ENCODE assay signal across 10 mouse cellular contexts in genomic region chr4:148065702-148066400, GRCm38 (mm10). TPM values are rescaled to one million over a fixed set of nuclear protein-coding genes. Genes with fewer than 3 reads are reported as not detected.
DNase-seq lines count a peak whose midpoint lies in the region; ATAC-seq and TF ChIP-seq lines count a peak whose summit lies in the region.
"Had no signal": no experiment of that assay in that cellular context is flagged by ENCODE, and none has a peak within 500 bp of the region (broad histone marks: within the 10 kb centered on the region; RNA-seq: fewer than 3 reads in every experiment).

No protein-coding gene starts in this region.

- H3K27me3 ChIP-seq in heart, postnatal 0 days (ENCODE audit: control insufficient read depth, insufficient read depth, low read length): no peaks in the 10 kb centered on the region
- no peaks in the 10 kb centered on the region for H3K27me3 ChIP-seq in midbrain, embryonic 13.5 days
- no peaks in the 10 kb centered on the region for H3K27me3 ChIP-seq in midbrain, embryonic 15.5 days (replicated peaks)
- H3K27me3 ChIP-seq in kidney, embryonic 16.5 days (ENCODE audit: insufficient read depth, low read length): no peaks in the 10 kb centered on the region

- H3K27ac ChIP-seq in heart, postnatal 0 days (ENCODE audit: low read depth): no peak overlapping the region
- no peak overlapping the region for H3K27ac ChIP-seq in midbrain, embryonic 13.5 days
- H3K27ac ChIP-seq in midbrain, embryonic 15.5 days: no peak overlapping the region
- no peak overlapping the region for H3K27ac ChIP-seq in kidney, embryonic 16.5 days (ENCODE audit: low read length)

- no peak overlapping the region for H3K4me2 ChIP-seq in heart, postnatal 0 days (ENCODE audit: low read depth, low read length)
- H3K4me2 ChIP-seq in midbrain, embryonic 13.5 days (replicated peaks): no peak overlapping the region
- H3K4me2 ChIP-seq in midbrain, embryonic 15.5 days: no peak overlapping the region
- H3K4me2 ChIP-seq in kidney, embryonic 16.5 days (replicated peaks; ENCODE audit: low read depth, low read length): no peak overlapping the region

- WGBS in heart, postnatal 0 days: 55% methylated on average over 6 of the region's 6 CpGs
- WGBS in midbrain, embryonic 13.5 days: 41% methylated on average over 6 of the region's 6 CpGs
- 25% methylated on average over 6 of the region's 6 CpGs for WGBS in midbrain, embryonic 15.5 days
- WGBS in kidney, embryonic 16.5 days: 33% methylated on average over 6 of the region's 6 CpGs

- TF ChIP-seq EP300 in heart, postnatal 0 days (IDR thresholded peaks at IDR 0.05; ENCODE audit: low read depth): no peak

- ATAC-seq in heart, postnatal 0 days (ENCODE audit: insufficient read depth, low read depth): peak; percentile 39
- ATAC-seq in midbrain, embryonic 13.5 days: 0 out of 2 replicates have a peak, but pooled peaks have one; percentile 25
- ATAC-seq in midbrain, embryonic 15.5 days (replicated peaks): no peak
- ATAC-seq in kidney, embryonic 16.5 days (ENCODE audit: low FRiP score, low TSS enrichment): peak; percentile 52

- peaks cover 11% of the 10 kb centered on the region for H3K4me1 ChIP-seq in heart, postnatal 0 days (ENCODE audit: control insufficient read depth, insufficient read depth)
- no peaks in the 10 kb centered on the region for H3K4me1 ChIP-seq in midbrain, embryonic 13.5 days (replicated peaks)
- no peaks in the 10 kb centered on the region for H3K4me1 ChIP-seq in midbrain, embryonic 15.5 days
- H3K4me1 ChIP-seq in kidney, embryonic 16.5 days (ENCODE audit: insufficient read depth, low read length): peaks cover 20% of the 10 kb centered on the region

- no peaks in the 10 kb centered on the region for H3K36me3 ChIP-seq in heart, postnatal 0 days (replicated peaks; ENCODE audit: control insufficient read depth, insufficient read depth, low read length)
- no peaks in the 10 kb centered on the region for H3K36me3 ChIP-seq in midbrain, embryonic 13.5 days
- no peaks in the 10 kb centered on the region for H3K36me3 ChIP-seq in midbrain, embryonic 15.5 days (replicated peaks)
- no peaks in the 10 kb centered on the region for H3K36me3 ChIP-seq in kidney, embryonic 16.5 days (ENCODE audit: insufficient read depth, low read length)

- no peak for TF ChIP-seq CTCF in heart, postnatal 0 days (IDR thresholded peaks at IDR 0.05; ENCODE audit: low read depth)

- no peak overlapping the region for H3K4me3 ChIP-seq in heart, postnatal 0 days (ENCODE audit: low read depth, low read length)
- no peak overlapping the region for H3K4me3 ChIP-seq in midbrain, embryonic 13.5 days (replicated peaks)
- no peak overlapping the region for H3K4me3 ChIP-seq in midbrain, embryonic 15.5 days
- H3K4me3 ChIP-seq in kidney, embryonic 16.5 days (ENCODE audit: low read length): no peak overlapping the region
- H3K4me3 ChIP-seq: erythroblast, embryonic 14.5 days had no signal

- no peak for DNase-seq in heart, postnatal 0 days (ENCODE audit: low spot score)
- no peak for DNase-seq in heart, adult 8-10 months (ENCODE audit: low spot score)
- DNase-seq in testis, postnatal 10 days (ENCODE audit: low spot score): peak; percentile 62
- no peak for DNase-seq in thymus, postnatal 14 days
- DNase-seq in adrenal gland, adult 2 months: no peak
- DNase-seq: cerebellum, adult 11 months had no signal

- H3K9me3 ChIP-seq in heart, postnatal 0 days (replicated peaks; ENCODE audit: control insufficient read depth, low read length): no peaks in the 10 kb centered on the region
- no peaks in the 10 kb centered on the region for H3K9me3 ChIP-seq in midbrain, embryonic 13.5 days
- H3K9me3 ChIP-seq in midbrain, embryonic 15.5 days: no peaks in the 10 kb centered on the region
- H3K9me3 ChIP-seq in kidney, embryonic 16.5 days (ENCODE audit: low read length): no peaks in the 10 kb centered on the region

- no peak overlapping the region for H3K9ac ChIP-seq in heart, postnatal 0 days (replicated peaks; ENCODE audit: low read depth, low read length)
- no peak overlapping the region for H3K9ac ChIP-seq in midbrain, embryonic 13.5 days (replicated peaks)
- no peak overlapping the region for H3K9ac ChIP-seq in midbrain, embryonic 15.5 days
- no peak overlapping the region for H3K9ac ChIP-seq in kidney, embryonic 16.5 days (replicated peaks; ENCODE audit: low read length)

RNA-seq across cellular contexts. Expression of gene Agtrap, which starts 22.0 kb away (rescaled TPM):
- total RNA-seq in heart, postnatal 0 days (2014; rRNA removed; ENCODE audit: low replicate concordance): 21.2 and 31.4 TPM in 2 replicates
- 22.9 and 25.2 TPM in 2 replicates for polyA plus RNA-seq in heart, postnatal 0 days (2015; fragmentation: Nextera tagmentation; extraction: Ambion mirVana)
- 10 to 100 TPM; 45.2 to 51.5 (median 48.2) TPM for total RNA-seq in heart, adult 8-10 months (2022)
- 5.4 and 7.9 TPM in 2 replicates for polyA plus RNA-seq in midbrain, embryonic 13.5 days (2015; fragmentation: Nextera tagmentation; extraction: Ambion mirVana)
- polyA plus RNA-seq in midbrain, embryonic 15.5 days (2015; fragmentation: Nextera tagmentation; extraction: Ambion mirVana): 5.5 and 6.4 TPM in 2 replicates
- polyA plus RNA-seq in kidney, embryonic 16.5 days (2015; fragmentation: Nextera tagmentation; extraction: Ambion mirVana): 28.1 and 31.5 TPM in 2 replicates
- 10 to 100 TPM; 75.4 to 97.8 TPM for total RNA-seq in adrenal gland, adult 2 months (2021)
- 135 and 174 TPM in 2 replicates for polyA plus RNA-seq in adrenal gland, adult 2 months (2012; rRNA removed)

RNA-seq across cellular contexts. Expression of gene Mthfr, which starts 27.0 kb away (rescaled TPM):
- total RNA-seq in heart, postnatal 0 days (2014; rRNA removed; ENCODE audit: low replicate concordance): 29.2 and 37.6 TPM in 2 replicates
- polyA plus RNA-seq in heart, postnatal 0 days (2015; fragmentation: Nextera tagmentation; extraction: Ambion mirVana): 6.0 and 6.3 TPM in 2 replicates
- 1 to 10 TPM; 8.0 to 9.8 (median 8.6) TPM for total RNA-seq in heart, adult 8-10 months (2022)
- polyA plus RNA-seq in midbrain, embryonic 13.5 days (2015; fragmentation: Nextera tagmentation; extraction: Ambion mirVana): 26.6 and 28.4 TPM in 2 replicates
- polyA plus RNA-seq in midbrain, embryonic 15.5 days (2015; fragmentation: Nextera tagmentation; extraction: Ambion mirVana): 23.2 and 24.8 TPM in 2 replicates
- polyA plus RNA-seq in kidney, embryonic 16.5 days (2015; fragmentation: Nextera tagmentation; extraction: Ambion mirVana): 26.5 and 28.1 TPM in 2 replicates
- total RNA-seq in adrenal gland, adult 2 months (2021): 10 to 100 TPM; 29.2 to 39.3 TPM
- polyA plus RNA-seq in adrenal gland, adult 2 months (2012; rRNA removed): 30.2 and 38.2 TPM in 2 replicates

RNA-seq across cellular contexts. Expression of gene Clcn6, which starts 27.2 kb away (rescaled TPM):
- total RNA-seq in heart, postnatal 0 days (2014; rRNA removed; ENCODE audit: low replicate concordance): 14.7 and 16.3 TPM in 2 replicates
- 3.5 and 4.3 TPM in 2 replicates for polyA plus RNA-seq in heart, postnatal 0 days (2015; fragmentation: Nextera tagmentation; extraction: Ambion mirVana)
- 1 to 10 TPM; 7.1 to 9.8 (median 8.9) TPM for total RNA-seq in heart, adult 8-10 months (2022)
- 33.9 and 35.3 TPM in 2 replicates for polyA plus RNA-seq in midbrain, embryonic 13.5 days (2015; fragmentation: Nextera tagmentation; extraction: Ambion mirVana)
- 36.2 and 38.0 TPM in 2 replicates for polyA plus RNA-seq in midbrain, embryonic 15.5 days (2015; fragmentation: Nextera tagmentation; extraction: Ambion mirVana)
- 6.4 and 6.8 TPM in 2 replicates for polyA plus RNA-seq in kidney, embryonic 16.5 days (2015; fragmentation: Nextera tagmentation; extraction: Ambion mirVana)
- total RNA-seq in adrenal gland, adult 2 months (2021): 10 to 100 TPM; 10.4 to 12.2 TPM
- polyA plus RNA-seq in adrenal gland, adult 2 months (2012; rRNA removed): 6.5 and 8.6 TPM in 2 replicates
